Mouse (Mus musculus) ovary, adult 2 months (tissue): Measurements from ENCODE around the gene Csta1. TPM values are rescaled to one million over a fixed set of nuclear protein-coding genes. Genes with fewer than 3 reads are reported as not detected.

Source experiments
- polyA plus RNA-seq: library from polyadenylated mRNA; depleted of rRNA; stranded (reverse); fragments of >200 nt; gene quantifications from 2 replicates; pipeline ENCODE4 v1.2.3, GENCODE M21; 2012; rRNA removed

Csta1 gene
- not detected in 2 replicates for polyA plus RNA-seq

DNA sequence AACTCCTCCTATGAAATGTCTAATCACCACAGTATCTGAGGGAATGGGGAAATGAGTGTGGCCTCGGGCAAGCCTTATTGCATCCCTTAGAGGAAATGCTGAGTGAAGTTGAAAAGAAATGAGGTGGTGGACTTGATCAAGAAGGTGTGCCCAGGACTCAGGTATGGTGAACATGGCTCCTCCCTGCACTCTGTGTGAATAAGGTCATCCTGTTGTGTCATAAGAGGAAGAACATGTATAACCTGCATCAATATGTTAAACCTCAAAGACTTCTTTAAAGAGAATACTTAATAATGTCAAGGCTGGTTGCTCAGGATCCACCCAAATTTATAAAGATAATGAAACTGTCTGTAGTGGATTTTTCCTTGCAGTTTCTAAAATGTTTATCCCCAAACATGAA is at the start of gene Csta1:
Gene Csta1 (minus strand): TSS at position 101 of the 400 bp plus-strand sequence.

DNA sequence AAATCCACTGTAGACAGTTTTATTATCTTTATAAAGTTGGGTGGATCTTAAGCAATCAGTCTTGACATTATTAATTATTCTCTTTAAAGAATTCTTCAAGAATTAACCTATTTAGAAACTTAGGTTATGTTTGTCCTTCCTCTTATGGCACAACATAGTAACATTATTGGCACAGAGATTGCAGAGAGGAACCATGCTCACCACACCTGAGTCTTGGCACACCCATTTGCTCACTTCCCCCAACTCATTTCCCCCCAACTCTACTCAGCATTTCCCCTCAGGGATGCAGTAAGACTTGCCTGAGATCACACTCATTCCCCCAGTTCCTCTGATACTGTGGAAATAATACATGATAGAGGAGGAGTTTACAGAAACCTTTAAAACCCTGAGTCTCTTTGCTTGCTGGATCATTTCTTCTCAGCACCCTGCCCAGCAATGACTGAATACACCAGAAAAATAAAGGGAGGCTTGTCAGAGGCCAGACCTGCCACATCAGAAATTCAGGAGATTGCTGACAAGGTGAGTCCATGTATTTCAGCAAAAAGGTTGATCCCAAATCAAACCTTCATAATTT is 25.4 kb upstream of the Csta1 start, which contains the start of gene Stfa2l1:
Gene Stfa2l1 (plus strand): TSS at position 410 of the 574 bp plus-strand sequence.

DNA sequence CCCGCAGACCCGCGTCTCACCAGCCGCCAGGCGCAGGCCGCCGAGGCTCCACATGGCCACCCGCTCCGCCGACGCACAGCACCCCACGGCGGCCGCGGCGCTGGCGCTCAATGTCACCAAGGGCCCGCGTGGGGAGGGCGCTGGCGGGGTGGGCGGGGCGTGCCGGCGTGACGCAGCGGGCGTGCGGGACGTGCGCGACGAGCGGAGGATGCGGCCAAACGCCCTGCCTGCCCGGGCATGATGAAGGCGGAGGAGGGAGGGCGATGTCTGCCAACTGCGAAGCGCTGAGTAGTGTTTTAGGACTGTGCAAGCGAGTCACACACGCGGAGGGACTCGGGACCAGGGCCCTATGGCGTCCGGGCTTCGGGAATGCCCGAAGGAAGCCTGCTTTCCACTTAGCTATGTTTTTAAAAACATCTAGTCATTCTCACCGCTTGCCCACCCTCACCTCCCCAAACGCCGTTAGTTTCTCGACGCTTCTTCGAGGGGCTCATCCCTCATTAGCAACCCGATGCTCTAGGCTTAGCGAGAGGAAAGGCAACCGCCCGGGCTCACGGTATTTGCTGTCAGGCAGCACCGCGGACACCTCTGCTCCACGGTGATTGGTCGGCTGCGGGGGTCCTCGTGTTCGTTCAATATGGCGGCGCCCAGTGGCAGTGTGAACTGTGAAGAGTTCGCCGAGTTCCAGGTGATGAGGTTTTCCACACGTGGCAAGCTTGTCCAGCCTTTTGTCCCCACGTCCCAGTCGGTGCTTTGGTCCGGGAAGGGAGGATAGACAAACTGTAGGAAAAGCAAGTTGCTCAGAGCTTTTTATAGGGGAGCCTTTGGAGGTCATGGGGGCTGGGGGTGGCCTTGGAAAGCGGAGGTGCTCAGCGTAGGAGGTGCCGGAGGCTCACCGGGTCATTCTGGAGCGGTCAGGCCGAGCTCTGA is 59.3 kb downstream of the Csta1 start, which contains the start of the genes Fam162a and Ccdc58:
Gene Fam162a (minus strand): TSS at position 145 of the 930 bp plus-strand sequence.
Gene Ccdc58 (plus strand): TSS at position 236 of the 930 bp plus-strand sequence.

Other genes starting within 250 kb of the Csta1 start
- gene Parp9, start 192.8 kb downstream of the Csta1 start, polyA plus RNA-seq, result 2.9 and 3.0 TPM in 2 replicates
- 4.9 and 5.4 TPM in 2 replicates for gene Dtx3l, start 192.1 kb downstream of the Csta1 start, polyA plus RNA-seq
- 3.6 and 3.8 TPM in 2 replicates for gene Kpna1, start 152.5 kb downstream of the Csta1 start, polyA plus RNA-seq
- 1.3 TPM in 2 replicates for gene Wdr5b, start 90.1 kb downstream of the Csta1 start, polyA plus RNA-seq
- 39.3 and 55.3 TPM in 2 replicates for gene Fam162a, start 59.6 kb downstream of the Csta1 start, polyA plus RNA-seq
- 2.7 and 4.7 TPM in 2 replicates for gene Ccdc58, start 59.6 kb downstream of the Csta1 start, polyA plus RNA-seq
- gene Stfa2l1, start 25.6 kb upstream of the Csta1 start, polyA plus RNA-seq, result not detected in 2 replicates
- not detected in 2 replicates for gene Gm5483, start 53.0 kb upstream of the Csta1 start, polyA plus RNA-seq
- not detected in 2 replicates for gene Gm5416, start 79.2 kb upstream of the Csta1 start, polyA plus RNA-seq
- not detected in 2 replicates for gene 2010005H15Rik, start 90.2 kb upstream of the Csta1 start, polyA plus RNA-seq
- not detected in 2 replicates for gene Stfa1, start 145.7 kb upstream of the Csta1 start, polyA plus RNA-seq
- gene BC117090, start 203.1 kb upstream of the Csta1 start, polyA plus RNA-seq, result not detected in 2 replicates
- gene BC100530, start 236.5 kb upstream of the Csta1 start, polyA plus RNA-seq, result not detected in 2 replicates